Mouse (Mus musculus) cerebellum, adult (tissue): ENCODE data around the gene Zc2hc1c.
"Not testable (repeated sequence)": the region's sequence is repeated elsewhere in the genome, so short reads cannot be mapped to it uniquely, and the experiment has no call there.

ENCODE experiments used
- ATAC-seq: cut with Nextera tagmentation; 2 replicates; pipeline ENCODE4 v1.9.2; 2017; ENCODE audit warnings: mild to moderate bottlenecking, moderate library complexity, mixed read lengths; ENCODE audit not compliant: insufficient number of reproducible peaks, low FRiP score, low TSS enrichment

The Zc2hc1c gene

DNA sequence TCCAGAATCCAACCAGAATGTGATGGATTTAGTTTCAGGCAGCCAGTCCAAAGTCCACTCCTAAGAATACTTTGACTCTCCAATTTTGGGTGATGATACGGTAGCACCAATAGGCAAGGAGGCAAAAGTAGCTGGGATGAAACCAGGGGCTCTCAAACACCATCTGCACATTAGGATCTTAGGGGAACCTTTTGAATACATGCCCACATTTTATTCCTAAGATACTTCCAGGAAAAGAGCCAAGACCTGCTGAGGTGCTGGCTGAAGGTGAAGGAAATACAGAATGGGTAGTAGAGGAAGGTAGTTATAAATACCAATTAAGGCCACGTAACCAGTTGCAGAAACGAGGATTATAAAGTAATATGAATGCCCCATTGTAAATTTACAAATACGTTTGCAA is 6.6 kb upstream of the Zc2hc1c start:
- not testable (repeated sequence) for ATAC-seq

DNA sequence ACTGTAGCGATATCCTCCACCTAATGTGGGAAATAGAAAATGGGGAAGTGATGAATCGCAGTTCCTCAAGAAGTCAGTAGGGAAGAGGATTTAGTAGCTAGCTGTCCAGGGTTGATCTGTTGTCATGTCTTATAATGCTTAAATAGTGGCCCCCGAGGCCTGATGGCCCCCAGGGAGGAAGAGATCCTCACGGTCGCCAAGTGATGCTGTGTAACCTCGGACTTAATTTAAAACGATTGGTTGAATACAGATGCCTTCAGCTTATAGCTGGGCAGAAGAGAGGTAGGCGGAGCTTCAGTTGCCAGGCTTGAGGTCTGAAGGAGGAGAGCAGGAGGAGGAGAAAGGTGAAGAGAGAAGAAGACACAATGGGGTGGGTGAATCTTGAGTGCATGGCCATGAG is 4.1 kb upstream of the Zc2hc1c start:
- no peak for ATAC-seq

DNA sequence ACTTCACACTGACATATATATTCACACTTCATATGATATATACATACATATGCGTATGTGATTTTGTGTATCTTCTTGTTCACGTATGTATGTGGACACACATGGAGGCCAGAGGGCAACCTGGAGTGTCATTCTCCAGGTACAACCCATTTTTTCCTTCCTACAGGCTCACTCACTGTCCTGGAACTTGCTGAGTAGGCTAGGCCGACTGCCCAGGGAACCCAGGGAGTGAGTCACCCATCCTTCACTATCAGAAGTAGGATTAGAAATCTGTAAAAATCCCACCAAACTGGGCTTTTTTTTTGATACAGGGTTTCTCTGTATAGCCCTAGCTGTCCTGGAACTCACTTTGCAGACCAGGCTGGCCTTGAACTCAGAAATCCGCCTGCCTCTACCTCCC is 3.4 kb upstream of the Zc2hc1c start:
- no peak for ATAC-seq

DNA sequence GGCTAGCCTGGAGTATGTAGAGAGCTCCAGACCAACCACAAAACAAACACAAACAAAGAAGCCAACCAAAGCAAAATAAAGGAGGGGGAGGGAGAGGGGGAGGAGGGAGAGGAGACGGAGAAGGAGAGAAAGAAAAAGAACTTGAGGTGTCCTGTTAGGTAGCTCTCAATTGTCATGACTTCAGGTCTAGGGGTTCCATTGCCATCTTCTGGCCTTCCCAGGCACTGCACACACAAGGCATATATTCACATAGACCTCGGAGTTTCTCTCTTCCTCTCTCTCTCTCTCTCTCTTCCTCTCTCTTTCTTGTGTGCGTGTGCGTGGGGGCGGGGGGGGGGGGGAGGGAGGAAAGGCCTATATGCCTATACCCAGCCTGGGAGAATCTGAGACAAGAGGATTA is 1.4 kb upstream of the Zc2hc1c start:
- no peak for ATAC-seq

DNA sequence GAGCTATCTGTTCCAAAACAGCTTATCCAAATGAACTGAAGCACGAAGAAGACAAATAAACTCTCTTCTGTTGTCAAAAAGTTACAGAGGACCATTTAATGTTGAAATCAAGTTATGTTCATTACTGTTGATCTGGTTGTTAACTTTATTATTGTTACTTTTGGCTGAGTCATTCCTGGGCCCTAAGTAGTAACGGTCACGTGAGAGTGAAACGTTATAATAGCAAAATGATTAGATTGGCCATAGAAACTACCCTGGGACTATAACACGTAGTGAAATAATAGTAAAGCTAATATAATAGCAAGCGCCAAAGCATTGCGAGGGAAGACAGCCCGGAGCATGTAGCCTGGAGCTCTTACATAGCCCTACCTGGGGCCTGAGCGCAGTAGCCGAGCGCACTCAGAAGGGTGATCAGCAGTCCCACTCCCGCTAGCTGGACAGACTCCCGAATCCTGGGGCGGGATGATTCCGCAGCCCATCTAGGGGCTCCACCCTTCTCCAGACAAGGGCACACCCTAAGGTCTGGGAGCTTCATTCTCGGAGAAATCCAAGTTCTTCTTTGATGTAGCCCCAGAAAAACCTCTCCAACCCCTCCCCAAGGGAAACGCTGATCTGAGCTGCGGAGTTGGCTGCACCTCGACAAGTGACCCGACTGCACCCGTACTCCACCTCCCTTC is 444 bp upstream of the Zc2hc1c start, which contains the start of gene Acyp1:
Gene Acyp1 (minus strand): TSS at position 630 of the 677 bp plus-strand sequence.
- no peak for ATAC-seq

DNA sequence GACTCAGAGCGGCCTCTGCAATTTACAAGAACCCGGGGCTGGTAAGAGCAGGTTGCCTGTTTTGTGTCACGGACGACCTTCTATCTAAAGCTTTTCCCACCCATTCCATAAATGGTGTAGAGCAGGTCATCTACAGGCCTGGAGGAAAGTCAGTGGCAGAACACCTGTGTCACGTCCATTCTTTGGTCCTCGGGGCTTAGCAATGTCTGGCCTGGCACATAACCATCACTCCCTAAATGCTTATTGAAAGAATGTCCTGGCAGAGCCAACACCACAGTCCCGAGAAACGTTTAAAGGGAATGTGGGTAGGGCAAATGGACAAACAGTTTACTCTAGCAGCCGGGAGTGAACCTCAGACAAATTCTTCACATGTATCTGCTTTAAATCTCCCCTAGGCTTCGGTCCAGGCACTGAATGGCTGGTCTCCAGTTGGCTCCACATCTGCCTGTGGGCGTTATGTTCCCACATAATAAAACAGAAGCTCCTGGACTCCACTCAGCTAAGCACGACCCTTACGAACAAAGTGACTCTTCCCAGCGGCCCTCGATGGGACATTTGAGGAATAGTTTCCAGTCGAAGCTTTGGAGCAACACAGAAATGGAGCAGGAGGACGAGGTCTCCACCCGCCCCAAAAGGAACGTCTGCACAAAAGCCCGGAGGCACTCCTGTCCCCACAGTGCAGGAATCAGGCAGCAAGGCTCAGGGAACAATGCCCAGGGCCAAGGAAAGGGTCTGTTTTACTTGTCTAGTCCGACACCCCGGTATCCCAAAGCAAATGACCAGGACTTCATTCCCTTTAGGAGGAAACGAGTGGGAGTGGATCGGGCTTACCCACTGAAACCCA is 988 bp downstream of the Zc2hc1c start:
- ATAC-seq = no peak

DNA sequence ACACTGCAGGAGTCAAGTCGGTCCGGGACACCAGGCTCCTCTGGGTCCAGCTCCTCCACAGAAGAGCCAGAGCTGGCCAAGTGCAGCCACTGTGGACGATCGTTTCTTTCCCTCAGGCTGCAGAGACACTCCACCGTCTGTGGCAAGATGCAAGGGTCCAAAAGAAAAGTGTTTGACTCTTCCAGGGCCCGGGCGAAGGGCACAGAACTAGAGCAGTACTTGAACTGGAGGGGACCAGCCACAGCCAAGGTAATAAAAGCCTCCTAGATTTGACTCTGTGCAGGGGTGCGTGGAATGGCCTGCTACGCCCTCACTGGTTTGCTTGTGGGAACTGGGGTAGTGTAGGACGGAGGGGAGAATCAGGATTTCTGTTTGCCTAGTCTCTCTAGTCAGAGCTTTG is 2.2 kb downstream of the Zc2hc1c start:
- no peak for ATAC-seq

DNA sequence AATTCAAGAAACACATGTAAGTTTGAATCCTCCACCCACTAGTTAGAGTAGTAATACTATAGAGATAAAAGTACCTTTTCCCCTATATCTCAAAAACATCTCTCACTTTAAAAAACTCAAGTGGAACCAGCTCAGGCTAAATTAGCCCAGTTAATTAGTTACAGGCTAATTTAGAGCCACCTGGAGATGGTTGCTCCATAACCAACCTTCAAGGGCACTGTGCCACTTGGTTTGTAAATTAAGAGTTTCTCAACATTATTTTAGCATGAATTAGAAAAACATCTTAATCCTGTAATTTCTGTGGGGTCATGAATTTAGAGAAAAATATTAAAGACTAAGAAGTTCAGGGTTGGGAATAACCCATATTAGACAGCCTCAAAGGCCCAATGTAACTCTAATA is 3.1 kb downstream of the Zc2hc1c start:
- no peak for ATAC-seq

DNA sequence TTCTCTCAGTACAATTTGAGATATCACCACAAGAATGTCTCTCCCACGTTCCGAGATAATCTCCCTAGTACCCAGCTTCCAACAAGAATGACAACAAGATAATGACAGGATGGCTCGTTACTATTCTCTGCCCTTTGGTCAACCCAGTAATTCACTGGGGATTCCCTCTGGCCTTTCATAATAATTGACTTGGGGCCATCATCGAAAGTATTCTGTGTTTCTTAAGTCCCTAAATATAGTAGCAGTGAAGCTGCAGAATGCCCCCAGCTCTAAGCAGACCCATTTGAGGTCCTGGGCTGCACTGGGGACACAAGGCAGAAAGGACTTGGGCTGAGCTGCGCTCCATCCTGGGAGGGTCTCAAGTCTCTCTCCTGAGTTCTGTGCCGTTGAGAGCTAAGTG is 3.9 kb downstream of the Zc2hc1c start:
- no peak for ATAC-seq

DNA sequence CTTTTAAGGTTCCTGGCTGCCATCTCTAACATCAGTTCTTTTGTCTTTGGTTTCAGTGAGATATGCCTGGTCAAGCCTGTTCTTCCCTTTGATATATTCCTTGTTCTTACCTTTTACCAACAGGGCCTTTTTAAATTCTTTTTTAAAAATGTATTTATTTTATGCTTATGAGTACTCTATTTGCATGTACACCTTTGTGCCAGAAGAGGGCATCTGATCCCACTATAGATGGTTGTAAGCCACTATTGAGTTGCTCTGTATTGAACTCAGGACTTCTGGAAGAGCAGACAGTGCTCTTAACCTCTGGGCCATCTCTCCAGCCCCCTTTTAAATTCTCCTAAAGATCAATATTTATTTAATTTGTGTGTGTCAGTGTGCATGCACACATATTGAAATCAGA is 4.5 kb downstream of the Zc2hc1c start:
- no peak for ATAC-seq

DNA sequence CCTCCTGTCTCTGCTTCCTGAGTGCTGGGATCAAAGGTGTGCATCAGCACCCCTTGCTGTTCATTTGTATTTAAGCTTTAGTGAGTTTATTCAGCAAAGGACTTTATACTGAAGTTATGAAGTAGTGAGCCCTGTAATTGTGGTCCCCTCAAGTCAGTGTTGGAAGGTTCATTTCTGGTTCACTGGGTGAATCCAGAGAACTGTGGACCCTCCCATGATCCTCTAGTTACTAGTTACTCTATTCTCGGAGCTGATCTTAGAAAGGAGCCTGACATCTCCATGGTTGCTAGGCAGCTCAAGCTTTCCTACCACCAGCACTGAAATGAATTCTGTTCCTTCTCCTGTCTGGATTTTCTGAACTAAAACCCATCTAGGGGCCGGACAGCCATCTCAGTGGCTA is 7.1 kb downstream of the Zc2hc1c start:
- ATAC-seq = no peak

DNA sequence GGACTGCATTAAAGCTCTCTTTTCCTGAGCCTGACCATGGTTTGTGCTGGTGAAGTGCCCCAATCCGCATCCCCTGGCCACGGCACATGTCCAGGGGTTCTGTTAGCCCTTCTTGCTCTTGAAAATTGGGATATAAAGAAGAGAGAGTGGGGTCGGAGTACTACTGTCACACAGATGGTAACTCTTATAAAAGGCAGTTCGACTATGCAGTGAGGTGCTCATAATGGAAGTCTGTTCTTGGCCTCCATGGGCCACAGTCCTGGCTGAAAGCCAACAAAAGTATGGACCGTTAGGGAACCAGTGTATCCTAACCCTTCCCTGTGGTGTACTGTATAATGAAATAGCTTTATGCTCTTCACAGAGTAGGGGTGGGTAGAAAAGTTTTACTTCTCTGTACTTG is 8.5 kb downstream of the Zc2hc1c start:
- no peak for ATAC-seq

DNA sequence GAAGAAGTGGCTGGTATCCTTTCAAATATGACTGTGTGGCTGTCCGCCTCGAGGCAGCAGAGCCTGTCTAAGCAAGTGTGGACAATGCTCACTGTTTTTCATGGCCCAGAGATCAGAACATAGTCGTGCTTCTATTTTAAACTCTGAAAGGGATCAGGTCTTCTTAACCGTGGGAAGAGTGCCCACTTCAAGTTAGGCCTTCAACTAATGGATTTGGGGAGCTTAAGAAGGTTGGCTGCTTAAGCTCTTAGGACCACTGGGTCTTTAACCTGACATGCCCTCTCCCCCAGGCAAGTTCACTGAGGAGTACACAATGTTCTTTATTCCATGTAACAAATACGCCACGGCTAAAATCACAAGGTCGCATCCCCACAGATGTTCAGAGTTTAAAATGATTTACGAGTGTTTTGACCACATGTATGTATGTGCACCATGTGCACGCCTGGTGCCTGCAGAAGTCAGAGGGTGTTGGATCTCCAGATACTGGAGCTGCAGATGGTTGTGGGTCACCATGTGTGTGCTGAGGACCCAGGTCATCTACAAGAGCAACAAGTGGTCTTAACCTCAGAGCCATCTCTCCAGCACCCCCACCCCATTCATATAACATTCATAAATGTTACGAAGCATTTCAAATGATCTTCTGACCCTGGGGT is 9.1 kb downstream of the Zc2hc1c start:
- no peak for ATAC-seq

DNA sequence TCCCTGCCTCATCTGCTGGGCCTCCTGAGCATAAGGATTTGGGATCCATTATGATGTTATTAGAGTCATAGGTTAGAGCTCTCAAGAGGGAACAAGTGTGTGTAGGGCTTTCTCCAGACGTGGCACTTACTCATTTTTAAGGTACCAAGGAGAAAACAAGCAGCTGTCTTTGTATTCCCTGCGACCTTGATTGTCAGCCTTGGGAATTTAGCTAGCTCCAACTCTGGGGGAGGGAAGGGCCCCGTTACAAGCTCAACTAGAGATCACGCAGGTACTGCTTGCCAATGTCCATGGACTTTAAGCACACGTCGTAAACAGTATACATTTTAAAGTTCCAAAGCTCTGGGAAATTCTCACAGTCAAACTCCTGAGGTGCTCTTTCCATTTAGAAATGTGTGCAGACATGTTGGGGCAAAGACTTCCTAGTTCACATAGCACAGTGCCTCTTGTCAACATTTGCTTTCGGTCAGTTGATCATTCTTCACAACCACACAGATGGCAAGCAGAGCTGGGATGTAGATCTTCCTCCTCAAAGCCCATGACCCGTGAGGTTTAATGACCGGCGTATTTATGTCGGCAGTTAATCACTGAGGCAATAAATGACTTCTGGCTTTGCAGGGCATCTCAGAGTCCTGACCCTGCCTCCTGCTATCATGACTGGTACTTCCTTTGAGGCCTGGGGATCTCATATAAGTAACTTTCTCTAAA is 9.9 kb downstream of the Zc2hc1c start:
- no peak for ATAC-seq

DNA sequence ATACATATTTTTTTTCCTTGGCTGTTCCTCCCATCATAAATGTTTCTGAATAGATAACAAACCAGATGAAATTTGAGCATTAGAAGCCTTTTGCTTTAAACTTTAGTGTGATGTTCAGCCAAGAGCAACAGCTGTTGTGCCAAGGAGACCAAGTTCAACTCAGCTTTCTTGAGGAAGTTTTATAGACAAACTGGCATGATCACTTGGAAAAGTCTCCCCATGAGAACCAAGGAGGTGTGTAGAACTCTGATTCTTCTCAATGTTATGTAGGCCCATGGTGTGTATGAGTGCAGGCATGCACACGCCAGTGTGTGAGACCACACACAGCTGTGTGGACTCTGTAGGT is 10.4 kb downstream of the Zc2hc1c start:
- no peak for ATAC-seq

DNA sequence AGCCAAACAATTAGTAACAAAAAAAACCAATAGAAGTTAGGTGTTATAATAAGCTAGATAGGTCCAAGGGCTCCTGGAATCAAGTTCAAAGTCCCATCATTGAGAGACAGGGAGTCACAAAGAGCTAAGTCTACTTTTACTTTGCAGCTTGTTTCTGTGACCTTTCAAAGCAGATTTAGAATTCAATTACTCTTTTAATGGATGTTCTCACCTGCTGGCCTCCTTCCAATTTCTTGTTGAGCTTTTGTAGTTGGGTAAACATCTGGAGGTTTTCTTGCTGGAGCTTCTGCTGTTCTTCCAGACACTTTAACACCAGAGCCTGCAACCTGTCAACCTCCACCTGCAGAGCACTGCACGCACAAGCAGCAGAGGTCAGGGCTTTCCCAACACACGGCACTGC is 14.9 kb downstream of the Zc2hc1c start:
- no peak for ATAC-seq

DNA sequence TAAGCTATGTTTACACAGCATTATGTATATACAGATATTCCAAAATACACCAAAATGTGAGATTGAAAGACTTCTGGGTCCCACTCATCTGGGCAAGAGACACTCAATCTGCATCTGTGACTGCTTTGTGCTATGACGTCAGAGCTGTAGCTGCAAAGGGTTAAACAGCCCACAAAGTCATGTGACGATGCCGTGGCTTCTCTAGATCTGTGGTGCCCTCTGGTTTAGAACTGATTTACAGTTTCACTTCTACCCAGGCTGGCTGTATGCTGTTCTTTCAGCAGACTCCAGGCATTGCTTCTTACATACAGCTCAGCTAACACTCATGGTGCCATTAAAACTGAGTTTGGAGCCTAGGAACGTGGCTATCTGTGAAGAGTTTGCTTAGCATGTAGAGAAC is 16.3 kb downstream of the Zc2hc1c start:
- ATAC-seq = no peak

DNA sequence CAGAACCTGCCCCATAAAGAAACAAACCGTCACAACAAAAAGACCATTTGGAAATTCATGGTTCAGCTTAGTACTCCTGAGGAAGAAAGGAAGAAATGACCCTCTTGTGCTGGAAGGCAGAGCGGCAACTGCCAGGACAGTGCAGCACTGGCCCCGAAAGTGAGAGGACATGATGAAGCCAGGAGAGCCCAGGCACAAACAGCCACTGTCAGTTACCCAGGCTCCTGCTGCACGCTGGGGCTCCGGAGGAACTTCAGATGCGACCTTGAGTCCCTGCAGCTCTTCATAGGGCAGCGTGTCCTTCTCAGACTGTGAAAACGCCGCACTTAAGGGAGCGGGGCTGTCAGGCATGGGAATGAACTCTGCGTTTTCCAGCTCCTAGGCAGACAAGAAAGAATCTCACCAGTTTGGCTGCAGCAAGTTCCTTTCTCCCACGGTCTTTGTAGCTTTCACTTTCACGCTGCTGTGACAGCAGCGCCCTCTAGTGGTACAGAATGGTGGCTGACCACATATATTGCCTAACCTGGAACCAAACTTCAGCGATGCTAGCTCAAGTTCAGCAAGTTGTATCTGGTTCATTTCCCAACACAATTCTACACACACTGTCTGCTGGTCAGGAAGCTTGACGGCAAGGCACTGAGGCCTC is 17.0 kb downstream of the Zc2hc1c start:
- peak; percentile 49; the same call in 1 of the 2 replicates for ATAC-seq

DNA sequence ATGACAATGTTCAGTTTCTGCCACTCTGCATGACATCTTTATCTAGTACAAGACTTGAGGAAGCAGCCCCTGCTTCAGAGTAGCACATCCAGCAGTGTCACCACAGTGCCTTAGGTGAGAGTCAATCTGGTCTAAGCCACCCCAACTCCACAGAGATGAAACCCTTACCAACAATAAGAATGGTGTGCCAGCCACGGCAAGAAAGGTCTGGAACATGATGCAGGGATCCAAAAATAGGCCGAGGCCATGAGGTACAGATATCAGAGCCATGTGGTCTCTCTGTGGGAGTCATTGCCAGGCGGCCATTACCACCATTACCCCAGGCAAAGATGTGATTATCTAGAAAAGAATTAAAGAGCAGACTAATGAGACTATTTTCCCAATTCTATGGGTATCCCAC is 20.3 kb downstream of the Zc2hc1c start:
- ATAC-seq = 0 out of 2 replicates have a peak, but pooled peaks have one; percentile 50

DNA sequence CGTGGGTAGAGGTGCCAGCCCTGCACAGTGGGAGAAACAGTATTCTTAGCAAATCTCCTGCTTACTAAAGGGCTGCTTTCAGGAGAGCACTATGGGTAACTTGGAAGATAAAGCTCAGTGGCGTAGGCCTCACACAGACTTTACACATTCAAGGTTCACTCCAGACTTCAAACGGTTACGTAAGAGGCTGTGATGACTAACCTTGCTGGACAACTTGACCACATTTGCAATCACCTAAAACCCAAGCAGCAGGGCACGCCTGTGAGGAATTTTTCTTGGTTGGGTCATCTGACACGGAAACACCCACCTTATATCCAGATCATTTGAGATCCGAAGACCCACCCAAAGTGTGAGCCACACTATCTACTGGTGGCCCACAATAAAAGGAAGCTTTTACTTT is 41.8 kb downstream of the Zc2hc1c start:
- ATAC-seq = no peak
